Mouse (Mus musculus) erythroblast, adult 5-6 weeks (primary cell): ENCODE data around the gene Fam160a2. TPM values are rescaled to one million over a fixed set of nuclear protein-coding genes. Genes with fewer than 3 reads are reported as not detected.
"Not testable (repeated sequence)": the region's sequence is repeated elsewhere in the genome, so short reads cannot be mapped to it uniquely, and the experiment has no call there.

Experiments
- ATAC-seq: replicated peaks from 2 replicates; pipeline ENCODE4 v1.8.0; 2016; ENCODE audit warnings: moderate number of reproducible peaks, mild to moderate bottlenecking, moderate TSS enrichment, inconsistent platforms; ENCODE audit not compliant: poor library complexity, low FRiP score, severe bottlenecking
- total RNA-seq, 2 experiments: library from RNA; stranded (forward) in 1 of 2; stranded (reverse) in 1 of 2; fragments of 150-400 nt in 1 of 2; fragments of 200-764, 138-1000 nt in 1 of 2; gene quantifications; 2 replicates each; pipeline versions ENCODE4 v1.2.3 to v1.2.4; 2015 to 2017; ENCODE audit warnings: low replicate concordance in 2 of 2

Fam160a2 gene
- total RNA-seq, 2 experiments from 2014 or later = 7.8 to 23.4 TPM

- no peak for ATAC-seq
Measured at GRCm38 (mm10) chr7:105395131-105395820, 4.6 kb downstream of the Fam160a2 start.

GRCm38 (mm10) chr7:105394606-105395005, 5.2 kb downstream of the Fam160a2 start:
- ATAC-seq = no peak

DNA sequence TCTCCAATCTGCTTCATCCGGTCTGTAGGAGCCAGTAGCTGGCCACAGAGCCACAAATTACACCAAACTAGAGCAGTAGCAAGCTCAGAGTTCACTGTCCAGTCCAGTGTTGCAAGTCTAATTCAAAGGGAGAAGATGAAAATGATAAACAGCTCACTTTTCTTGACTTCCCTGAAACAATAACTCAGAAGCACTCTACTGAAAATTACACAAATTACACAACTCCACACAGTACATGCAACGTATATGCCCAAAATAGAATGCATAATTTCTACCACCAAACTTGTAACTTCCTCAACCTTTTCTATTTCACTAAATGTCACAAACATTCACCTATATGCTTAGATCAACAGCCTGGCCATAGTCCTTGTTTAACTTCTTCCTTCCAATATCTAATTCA, 9.6 kb downstream of the Fam160a2 start:
- no peak for ATAC-seq

GRCm38 (mm10) chr7:105387696-105388095, 12.2 kb downstream of the Fam160a2 start:
- ATAC-seq = no peak

DNA sequence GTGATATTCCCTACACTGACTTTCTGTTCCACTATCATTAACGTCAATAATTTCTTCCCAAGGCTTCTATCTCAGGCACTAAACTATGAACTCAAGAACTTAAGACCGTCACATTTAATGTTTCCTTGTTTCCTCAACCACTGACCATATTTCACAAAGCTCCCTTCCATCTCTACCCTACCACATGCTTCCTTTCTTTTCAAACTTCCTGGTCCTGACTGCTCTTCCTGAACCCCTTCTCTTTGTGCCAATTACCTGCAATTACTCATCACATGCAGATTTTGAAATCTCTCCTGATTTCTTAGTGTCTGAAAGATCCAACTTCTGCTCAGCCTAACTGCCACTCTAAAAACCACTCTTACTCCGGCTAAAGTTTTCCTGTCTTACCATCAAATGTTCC, 19.5 kb downstream of the Fam160a2 start:
- ATAC-seq = no peak

GRCm38 (mm10) chr7:105374866-105375265, 25.0 kb downstream of the Fam160a2 start, which contains the start of gene Gm5901:
TSS of gene Gm5901 (plus strand) at chr7:105375038.
- ATAC-seq = no peak

DNA sequence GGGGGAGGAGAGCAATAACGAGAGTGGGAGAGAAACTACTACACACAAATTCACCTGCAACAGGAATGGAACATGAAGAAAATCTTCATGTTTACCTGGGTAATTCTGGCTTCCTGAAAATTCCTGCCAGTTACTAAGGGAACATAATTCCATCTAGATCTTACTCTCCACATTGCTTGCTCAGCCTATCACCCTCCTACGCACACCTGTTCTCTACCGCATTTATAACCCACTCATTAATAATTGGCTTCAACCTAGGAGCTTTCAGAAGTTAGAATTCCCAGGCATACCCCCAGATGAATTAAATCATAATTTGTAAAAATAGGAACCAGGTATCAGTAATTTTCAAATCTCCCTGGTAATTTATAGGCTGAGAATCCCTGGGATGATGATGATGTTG, 25.9 kb downstream of the Fam160a2 start:
- no peak for ATAC-seq

- no peak for ATAC-seq
Measured at GRCm38 (mm10) chr7:105373509-105373908, 26.3 kb downstream of the Fam160a2 start.

DNA sequence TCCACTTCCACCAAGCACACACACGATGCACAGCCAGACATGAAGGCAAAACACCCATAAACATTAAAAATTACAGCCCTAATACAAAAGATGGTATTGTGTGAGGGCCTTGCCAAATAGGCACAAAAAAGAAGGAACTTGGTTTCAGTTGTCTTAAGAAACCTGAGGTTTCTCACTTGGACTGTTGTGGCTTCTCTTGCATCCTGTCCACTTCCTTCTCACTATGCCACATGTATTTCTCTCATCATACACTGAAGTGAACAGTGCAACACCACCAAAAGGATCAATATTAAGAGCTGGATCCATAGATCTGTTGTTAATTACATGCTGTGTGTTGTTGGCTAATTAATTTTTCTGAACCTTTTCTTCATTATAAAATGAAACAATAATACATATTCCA, 26.9 kb downstream of the Fam160a2 start:
- no peak for ATAC-seq

DNA sequence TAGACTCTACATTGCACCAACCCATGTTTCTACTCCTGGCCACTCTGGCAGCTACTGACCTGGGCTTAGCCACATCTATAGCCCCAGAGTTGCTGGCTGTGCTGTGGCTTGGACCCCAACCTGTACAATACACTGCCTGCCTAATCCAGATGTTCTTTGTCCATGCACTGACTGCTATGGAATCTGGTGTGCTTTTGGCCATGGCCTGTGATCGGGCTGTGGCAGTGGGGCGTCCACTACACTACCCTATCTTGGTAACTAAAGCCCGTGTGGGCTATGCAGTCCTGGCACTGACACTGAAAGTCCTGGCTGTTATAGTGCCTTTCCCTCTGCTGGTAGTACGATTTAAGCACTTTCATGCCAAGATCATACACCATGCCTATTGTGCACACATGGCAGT, 31.3 kb downstream of the Fam160a2 start:
- no peak for ATAC-seq

DNA sequence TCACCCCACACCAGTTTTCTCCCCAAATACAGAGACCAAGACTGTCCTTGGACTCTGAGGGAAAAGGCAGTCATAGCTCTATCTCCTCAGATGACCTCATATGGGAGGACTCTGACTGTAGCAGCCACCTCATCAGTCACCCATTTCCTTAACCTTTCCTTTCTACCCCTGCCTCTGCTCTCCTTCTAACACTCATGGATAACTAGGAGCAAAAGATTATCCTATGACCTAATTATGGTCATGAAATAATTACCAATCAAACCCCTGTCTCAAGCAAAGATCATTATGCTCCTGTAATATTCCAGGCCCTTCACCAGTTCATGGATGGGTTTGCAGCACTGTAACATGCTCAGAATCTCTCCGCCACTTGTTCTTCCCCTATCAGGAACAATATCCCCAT, 31.9 kb downstream of the Fam160a2 start, which contains the start of gene Olfr692:
Olfr692 (plus strand) TSS at position 301 of the 400 bp plus-strand sequence.
- ATAC-seq = no peak

GRCm38 (mm10) chr7:105367268-105367667, 32.6 kb downstream of the Fam160a2 start:
- no peak for ATAC-seq

DNA sequence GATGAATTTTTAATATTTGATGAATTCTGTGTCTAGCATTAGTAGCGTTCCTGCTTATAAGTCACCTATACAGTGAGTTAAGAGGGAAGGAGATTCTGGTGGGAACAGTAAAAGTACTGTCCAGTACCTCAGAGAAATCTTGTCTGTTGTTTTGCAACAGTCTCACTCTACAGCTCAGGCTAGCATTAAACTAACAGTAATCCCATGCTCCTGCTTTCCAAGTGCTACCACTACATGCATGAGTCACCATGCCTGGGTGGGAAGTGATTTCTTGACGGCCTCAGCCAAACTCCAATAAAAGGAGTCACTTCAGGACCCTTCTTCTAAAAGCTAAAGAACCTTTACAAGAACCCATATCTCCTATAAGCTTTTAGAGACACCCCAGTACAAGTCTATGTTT, 38.1 kb downstream of the Fam160a2 start:
- ATAC-seq = no peak

GRCm38 (mm10) chr7:105356487-105356886, 43.4 kb downstream of the Fam160a2 start:
- ATAC-seq = not testable (repeated sequence)

GRCm38 (mm10) chr7:105356064-105356463, 43.8 kb downstream of the Fam160a2 start:
- not testable (repeated sequence) for ATAC-seq

DNA sequence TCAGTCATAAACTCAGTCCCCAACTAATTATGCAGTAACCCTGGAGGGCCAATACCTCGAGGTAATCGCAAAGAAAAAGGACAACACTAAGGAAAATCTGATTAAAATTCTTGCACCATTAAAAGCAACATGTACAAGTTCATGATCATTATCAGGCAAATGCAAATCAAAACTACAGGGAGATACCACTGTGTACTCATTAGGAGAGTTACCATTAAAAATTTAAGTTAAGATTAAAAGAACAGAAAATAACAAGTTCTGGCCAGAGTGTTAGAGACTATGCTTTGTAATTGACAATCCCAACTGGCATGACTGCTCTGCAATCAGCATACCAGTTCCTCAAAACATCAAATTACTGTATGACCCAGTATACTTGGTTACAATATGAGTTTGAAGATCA, 57.1 kb downstream of the Fam160a2 start:
- no peak for ATAC-seq

GRCm38 (mm10) chr7:105342170-105342569, 57.7 kb downstream of the Fam160a2 start, which contains the start of gene Olfr691:
TSS of gene Olfr691 (minus strand) at chr7:105342270.
- ATAC-seq = no peak

DNA sequence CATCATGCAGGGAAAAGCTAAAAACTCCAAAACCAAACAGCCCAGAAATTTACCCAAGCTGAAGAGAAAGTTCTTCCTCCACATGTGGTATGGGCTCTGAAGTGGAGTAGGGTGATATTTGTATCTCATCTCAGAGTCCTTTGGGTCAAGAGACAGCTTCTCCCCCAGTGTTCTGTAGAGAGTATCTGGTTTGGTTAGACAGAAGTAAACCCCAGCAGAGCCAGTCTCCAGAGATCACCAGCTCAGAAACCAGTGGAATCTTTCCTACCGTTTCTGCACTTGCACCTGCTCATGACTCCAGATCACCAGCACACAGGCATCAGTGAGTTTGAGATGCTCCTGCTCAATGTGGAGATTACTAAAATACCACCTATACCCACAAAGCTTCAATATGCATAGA, 65.8 kb downstream of the Fam160a2 start, which contains the start of gene Olfr690:
Olfr690 (minus strand) TSS at position 101 of the 400 bp plus-strand sequence.
- ATAC-seq = no peak

DNA sequence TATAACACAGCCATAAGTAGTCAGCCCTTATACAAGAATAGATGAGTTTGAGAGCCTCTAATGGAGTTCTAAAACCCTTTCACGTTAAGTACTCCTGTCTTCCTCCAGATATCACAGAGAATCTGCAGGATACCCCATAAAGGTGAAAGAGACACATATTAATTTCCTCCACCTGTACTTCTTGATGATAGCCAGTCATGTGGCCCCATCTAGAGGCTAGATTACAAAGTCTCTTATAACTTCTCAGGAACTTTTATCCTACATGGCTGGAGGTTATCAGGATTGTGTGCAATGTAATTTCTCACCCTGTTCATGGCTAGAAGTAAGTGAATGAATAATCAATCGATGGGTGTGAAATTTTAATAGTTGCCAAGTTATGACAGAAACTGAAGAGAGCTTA, 74.6 kb downstream of the Fam160a2 start:
- no peak for ATAC-seq
